Mouse (Mus musculus) left cerebral cortex, adult 18-20 months (tissue): ENCODE measurements around the gene Prl2c2. TPM values are rescaled to one million over a fixed set of nuclear protein-coding genes. Genes with fewer than 3 reads are reported as not detected.
"Not testable (repeated sequence)": the region's sequence is repeated elsewhere in the genome, so short reads cannot be mapped to it uniquely, and the experiment has no call there.

ENCODE experiments used
- DNase-seq, 2 experiments: peaks; one replicate each; pipeline ENCODE4 v3.0.0; 2021 to 2022; ENCODE audit warnings: low spot score in 2 of 2, mixed read lengths in 1 of 2
- long read RNA-seq, 2 experiments: library from polyadenylated mRNA; stranded (forward); transcript quantifications; one replicate each; pipeline ENCODE4 v2.0.0; 2021
- total RNA-seq, 2 experiments: library from RNA; stranded (reverse); gene quantifications; 2 replicates each; pipeline ENCODE4 v1.2.3; 2021

The Prl2c2 gene
- not detected for total RNA-seq
- long read RNA-seq, experiment 1, result 0 reads
- long read RNA-seq, experiment 2, result 0 reads

- not testable (repeated sequence) for DNase-seq
Observed at GRCm38 (mm10) chr13:13005283-13005682, at the start of gene Prl2c2. Gene Prl2c2, minus strand, starts transcription at chr13:13005383.

GRCm38 (mm10) chr13:13025872-13026271 lies 20.7 kb upstream of the Prl2c2 start:
- DNase-seq, result not testable (repeated sequence)

GRCm38 (mm10) chr13:13013993-13014549 lies 8.9 kb upstream of the Prl2c2 start:
- DNase-seq, result not testable (repeated sequence)

Other genes with a start within 250 kb of the Prl2c2 start
- not detected for gene Prl2c3, start 205.3 kb downstream of the Prl2c2 start, total RNA-seq
- gene Prl2c5, start 177.3 kb upstream of the Prl2c2 start, total RNA-seq, result not detected